Mouse (Mus musculus): Measurements from ENCODE around the gene Cxcl1. TPM values are rescaled to one million over a fixed set of nuclear protein-coding genes. Genes with fewer than 3 reads are reported as not detected.

Cxcl1 gene
- total RNA-seq, 2 experiments from 2014 or later, result 0.50 to 0.68 TPM

Other genes starting within 250 kb of the Cxcl1 start
- not detected for gene Cxcl5, start 131.9 kb upstream of the Cxcl1 start, total RNA-seq (2021)
- gene Ppbp, start 122.7 kb upstream of the Cxcl1 start, total RNA-seq (2021), result under 1 TPM in 1 of 2 experiments, not detected in 1; 0.36 TPM
- 10 to 100 TPM in 1 of 2 experiments, 1 to 10 TPM in 1; 9.8 to 11.2 TPM for gene Pf4, start 118.8 kb upstream of the Cxcl1 start, total RNA-seq (2021)
- gene Cxcl3, start 105.1 kb upstream of the Cxcl1 start, total RNA-seq (2021), result not detected
- gene Cxcl15, start 96.7 kb upstream of the Cxcl1 start, total RNA-seq (2021), result not detected
- gene Cxcl2, start 12.6 kb downstream of the Cxcl1 start, total RNA-seq (2021), result not detected
- gene Mthfd2l, start 39.9 kb downstream of the Cxcl1 start, total RNA-seq (2021), result 10 to 100 TPM; 28.8 to 29.2 TPM
- gene Epgn, start 136.2 kb downstream of the Cxcl1 start, total RNA-seq (2021), result under 1 TPM in 1 of 2 experiments, not detected in 1; 0.48 TPM
- not detected for gene Ereg, start 183.4 kb downstream of the Cxcl1 start, total RNA-seq (2021)
- gene Areg, start 248.4 kb downstream of the Cxcl1 start, total RNA-seq (2021), result not detected

All from left cerebral cortex, postnatal 4 days (tissue).